Mouse (Mus musculus) embryonic facial prominence, embryonic 10.5 days (tissue): ENCODE measurements around the gene Oip5. TPM values are rescaled to one million over a fixed set of nuclear protein-coding genes. Genes with fewer than 3 reads are reported as not detected.
"Not testable (repeated sequence)": the region's sequence is repeated elsewhere in the genome, so short reads cannot be mapped to it uniquely, and the experiment has no call there.

Source experiments
- DNase-seq: peaks from one replicate; pipeline ENCODE4 v3.0.0-alpha.2; 2017; ENCODE audit warnings: low spot score
- H3K27ac ChIP-seq: fragments of 300-500 bp; sonication (generic); replicated peaks from 2 replicates; pipeline ENCODE4 v1.5.1; 2016; ENCODE audit warnings: mild to moderate bottlenecking
- H3K27me3 ChIP-seq: fragments of 300-500 bp; sonication (generic); replicated peaks from 2 replicates; pipeline ENCODE4 v1.6.1; 2016; ENCODE audit warnings: low read depth, mild to moderate bottlenecking; ENCODE audit not compliant: poor library complexity, severe bottlenecking
- H3K36me3 ChIP-seq: fragments of 300-500 bp; sonication (generic); replicated peaks from 2 replicates; pipeline ENCODE4 v1.6.1; 2016; ENCODE audit warnings: mild to moderate bottlenecking, moderate library complexity
- H3K4me1 ChIP-seq: fragments of 300-500 bp; sonication (generic); 2 replicates; pipeline ENCODE4 v1.6.1; 2016
- H3K4me3 ChIP-seq: fragments of 300-500 bp; sonication (generic); 2 replicates; pipeline ENCODE4 v1.5.1; 2016; ENCODE audit warnings: mild to moderate bottlenecking, moderate library complexity
- H3K9me3 ChIP-seq: fragments of 300-500 bp; sonication (generic); 2 replicates; pipeline ENCODE4 v1.6.1; 2016; ENCODE audit warnings: mild to moderate bottlenecking
- WGBS: fragments of 180-500 bp; shearing (Covaris S2); methylation state at CpG from one replicate; pipeline ENCODE4 v1.1.7; 2016; 5-methylcytosine and 5-hydroxymethylcytosine counted together
- polyA plus RNA-seq: library from polyadenylated mRNA; unstranded; fragments of >200 nt; fragmentation: Nextera tagmentation; extraction: Ambion mirVana; gene quantifications from 2 replicates; pipeline ENCODE4 v1.2.1, GENCODE M21; 2016

Gene Oip5
- polyA plus RNA-seq: 40.9 and 42.5 TPM in 2 replicates

GRCm38 (mm10) chr2:119618199-119618982, at the start of gene Oip5, which contains the start of gene Nusap1:
Oip5 (minus strand) TSS chr2:119618469.
Nusap1 (plus strand) TSS chr2:119618298.
- DNase-seq: peak; percentile 95
- H3K36me3 ChIP-seq: peaks cover 25% of the 10 kb centered on the region
- H3K4me1 ChIP-seq: peaks cover 34% of the 10 kb centered on the region
- H3K9me3 ChIP-seq: no peaks in the 10 kb centered on the region
- under 1% methylated on average over 55 of the region's 55 CpGs for WGBS
- peak within 1 kb of the TSS; percentile 87 for H3K4me3 ChIP-seq
- H3K27ac ChIP-seq: peak within 1 kb of the TSS; percentile 91
- H3K27me3 ChIP-seq: no peaks in the 10 kb centered on the region

- H3K27ac ChIP-seq, H3K27me3 ChIP-seq, H3K9me3 ChIP-seq, H3K4me1 ChIP-seq, DNase-seq, H3K4me3 ChIP-seq, H3K36me3 ChIP-seq: not testable (repeated sequence)
- WGBS: 73% methylated on average over 22 of the region's 23 CpGs
These were observed 47.5 kb upstream of the Oip5 start for GRCm38 (mm10) chr2:119665744-119666143.

- Histone ChIP-seq H3K27ac (peak within 1 kb of the TSS; percentile 83), H3K4me3 (peak within 1 kb of the TSS; percentile 85), H3K9me3 (no peaks in the 10 kb centered on the region), H3K36me3 (peaks cover 28% of the 10 kb centered on the region), H3K4me1 (peaks cover 9% of the 10 kb centered on the region), H3K27me3 (no peaks in the 10 kb centered on the region)
- WGBS: 2% methylated on average over 44 of the region's 44 CpGs
- DNase-seq: peak; percentile 80
These were observed 44.2 kb upstream of the Oip5 start, which contains the start of gene Ndufaf1 for GRCm38 (mm10) chr2:119662220-119663182. Ndufaf1 (minus strand) TSS chr2:119662827.

- no peak overlapping the region for H3K4me3 ChIP-seq
- H3K36me3 ChIP-seq: peaks cover 100% of the 10 kb centered on the region
- WGBS: 91% methylated on average over 5 of the region's 5 CpGs
- DNase-seq: no peak
- H3K27ac ChIP-seq: no peak overlapping the region
- no peaks in the 10 kb centered on the region for H3K4me1 ChIP-seq
- no peaks in the 10 kb centered on the region for H3K9me3 ChIP-seq
- no peaks in the 10 kb centered on the region for H3K27me3 ChIP-seq
These were observed 26.0 kb upstream of the Oip5 start for GRCm38 (mm10) chr2:119644254-119644653.

- Histone ChIP-seq H3K4me1 (no peaks in the 10 kb centered on the region), H3K9me3 (no peaks in the 10 kb centered on the region), H3K27ac (no peak overlapping the region), H3K4me3 (no peak overlapping the region), H3K27me3 (no peaks in the 10 kb centered on the region), H3K36me3 (peaks cover 100% of the 10 kb centered on the region)
- 97% methylated on average over 5 of the region's 5 CpGs for WGBS
- DNase-seq: no peak
These were observed 23.1 kb upstream of the Oip5 start for GRCm38 (mm10) chr2:119641214-119641912.

GRCm38 (mm10) chr2:119636781-119637180, 18.5 kb upstream of the Oip5 start:
- no peaks in the 10 kb centered on the region for H3K9me3 ChIP-seq
- H3K4me3 ChIP-seq: no peak overlapping the region
- no peak for DNase-seq
- H3K27me3 ChIP-seq: no peaks in the 10 kb centered on the region
- 83% methylated on average over 1 of the region's 1 CpGs for WGBS
- peaks cover 99% of the 10 kb centered on the region for H3K36me3 ChIP-seq
- H3K27ac ChIP-seq: no peak overlapping the region
- no peaks in the 10 kb centered on the region for H3K4me1 ChIP-seq

GRCm38 (mm10) chr2:119621302-119621701, 3.0 kb upstream of the Oip5 start:
- Histone ChIP-seq H3K4me1 (peaks cover 34% of the 10 kb centered on the region), H3K4me3 (0 out of 2 replicates have a peak overlapping the region, but pooled peaks have one; percentile 21), H3K36me3 (peaks cover 39% of the 10 kb centered on the region), H3K27ac (no peak overlapping the region), H3K27me3 (no peaks in the 10 kb centered on the region), H3K9me3 (no peaks in the 10 kb centered on the region)
- no peak for DNase-seq
- 96% methylated on average over 2 of the region's 2 CpGs for WGBS

GRCm38 (mm10) chr2:119619002-119619401, 733 bp upstream of the Oip5 start:
- H3K4me3 ChIP-seq: peak overlapping the region; percentile 87
- not testable (repeated sequence) for DNase-seq, H3K27me3 ChIP-seq, H3K9me3 ChIP-seq
- H3K27ac ChIP-seq: peak overlapping the region; percentile 91
- peaks cover 34% of the 10 kb centered on the region for H3K4me1 ChIP-seq
- peaks cover 27% of the 10 kb centered on the region for H3K36me3 ChIP-seq
- WGBS: 20% methylated on average over 6 of the region's 6 CpGs

GRCm38 (mm10) chr2:119617841-119618198, 449 bp downstream of the Oip5 start:
- H3K27me3 ChIP-seq: no peaks in the 10 kb centered on the region
- H3K4me1 ChIP-seq: peaks cover 34% of the 10 kb centered on the region
- H3K4me3 ChIP-seq: peak overlapping the region; percentile 87
- H3K27ac ChIP-seq: peak overlapping the region; percentile 91
- H3K9me3 ChIP-seq: no peaks in the 10 kb centered on the region
- WGBS: under 1% methylated on average over 13 of the region's 13 CpGs
- DNase-seq: no peak
- H3K36me3 ChIP-seq: peaks cover 26% of the 10 kb centered on the region

- no peak for DNase-seq
- no peak overlapping the region for H3K4me3 ChIP-seq
- no peak overlapping the region for H3K27ac ChIP-seq
- 94% methylated on average over 4 of the region's 4 CpGs for WGBS
- peaks cover 99% of the 10 kb centered on the region for H3K36me3 ChIP-seq
- H3K4me1 ChIP-seq: no peaks in the 10 kb centered on the region
- no peaks in the 10 kb centered on the region for H3K9me3 ChIP-seq
- H3K27me3 ChIP-seq: no peaks in the 10 kb centered on the region
These were observed 11.2 kb downstream of the Oip5 start for GRCm38 (mm10) chr2:119607023-119607422.

- Histone ChIP-seq H3K27me3 (no peaks in the 10 kb centered on the region), H3K9me3 (no peaks in the 10 kb centered on the region), H3K4me1 (0 out of 2 replicates have a peak, but pooled peaks cover 3% of the 10 kb centered on the region), H3K36me3 (peaks cover 96% of the 10 kb centered on the region), H3K4me3 (no peak overlapping the region), H3K27ac (no peak overlapping the region)
- WGBS: 93% methylated on average over 6 of the region's 6 CpGs
- no peak for DNase-seq
These were observed 12.8 kb downstream of the Oip5 start for GRCm38 (mm10) chr2:119605361-119605973.
